Mouse (Mus musculus) lung, postnatal 10 days (tissue): ENCODE measurements around the gene Hmgb2.
"Not testable (repeated sequence)": the region's sequence is repeated elsewhere in the genome, so short reads cannot be mapped to it uniquely, and the experiment has no call there.

Source experiments
- DNase-seq: peaks from one replicate; pipeline ENCODE4 v3.0.0; 2021

The Hmgb2 gene

DNA sequence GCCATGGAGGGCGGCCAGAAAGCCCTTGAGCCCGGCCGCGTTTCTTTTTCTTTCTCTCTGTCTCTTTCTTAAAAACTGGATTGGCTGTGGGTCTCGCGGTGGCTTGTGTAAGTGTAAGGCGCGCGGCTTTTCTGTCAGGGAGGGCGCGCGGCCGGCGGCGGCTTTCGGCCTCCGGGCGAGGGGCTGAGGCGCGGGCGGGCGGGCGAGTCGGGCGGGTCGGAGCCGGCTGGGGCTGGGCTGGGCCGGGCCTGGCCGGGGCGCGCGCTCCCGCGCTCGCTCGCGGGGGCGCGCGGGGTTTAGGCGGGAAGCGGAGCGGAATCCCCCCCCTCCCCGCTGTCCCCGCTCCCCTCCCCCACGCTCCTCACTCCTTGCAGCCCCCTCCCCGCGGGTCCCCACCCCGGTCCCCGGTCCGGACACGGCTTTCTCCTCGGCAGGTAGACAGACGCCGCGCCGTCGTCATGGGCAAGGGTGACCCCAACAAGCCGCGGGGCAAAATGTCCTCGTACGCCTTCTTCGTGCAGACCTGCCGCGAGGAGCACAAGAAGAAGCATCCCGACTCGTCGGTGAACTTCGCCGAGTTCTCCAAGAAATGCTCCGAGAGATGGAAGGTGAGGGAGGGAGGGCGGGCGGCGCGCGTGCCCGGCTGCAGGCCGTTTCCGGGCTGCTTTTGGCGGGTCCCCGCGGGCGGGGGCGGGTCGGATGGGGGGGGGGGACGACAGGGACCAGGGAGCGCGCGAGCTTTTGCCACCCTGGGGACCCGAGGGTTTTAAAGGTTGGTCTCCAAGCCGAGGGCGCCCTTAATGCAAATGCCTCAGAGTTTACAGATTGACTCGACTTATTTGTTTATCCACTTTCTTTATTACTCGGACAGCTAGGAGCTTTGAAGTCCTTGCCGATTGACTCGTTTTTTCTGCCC lies 692 bp downstream of the Hmgb2 start:
- DNase-seq = peak; percentile 28

DNA sequence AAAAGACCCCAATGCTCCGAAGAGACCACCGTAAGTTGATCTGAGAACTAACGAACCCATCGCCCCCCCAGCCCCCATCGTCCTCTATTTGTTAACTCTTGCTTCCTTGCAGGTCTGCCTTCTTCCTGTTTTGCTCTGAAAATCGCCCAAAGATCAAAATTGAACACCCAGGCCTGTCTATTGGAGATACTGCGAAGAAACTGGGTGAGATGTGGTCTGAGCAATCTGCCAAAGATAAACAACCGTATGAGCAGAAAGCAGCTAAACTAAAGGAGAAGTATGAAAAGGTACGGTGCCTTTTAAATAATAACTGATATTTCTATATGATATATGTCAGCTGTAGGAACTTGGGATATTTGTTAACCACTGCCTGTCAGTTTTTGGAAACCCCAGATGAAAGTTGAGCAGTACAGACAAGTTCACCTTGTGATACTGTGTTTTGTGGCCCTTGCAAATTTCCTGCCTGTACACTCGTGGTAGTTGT lies 1.5 kb downstream of the Hmgb2 start:
- DNase-seq = not testable (repeated sequence)

DNA sequence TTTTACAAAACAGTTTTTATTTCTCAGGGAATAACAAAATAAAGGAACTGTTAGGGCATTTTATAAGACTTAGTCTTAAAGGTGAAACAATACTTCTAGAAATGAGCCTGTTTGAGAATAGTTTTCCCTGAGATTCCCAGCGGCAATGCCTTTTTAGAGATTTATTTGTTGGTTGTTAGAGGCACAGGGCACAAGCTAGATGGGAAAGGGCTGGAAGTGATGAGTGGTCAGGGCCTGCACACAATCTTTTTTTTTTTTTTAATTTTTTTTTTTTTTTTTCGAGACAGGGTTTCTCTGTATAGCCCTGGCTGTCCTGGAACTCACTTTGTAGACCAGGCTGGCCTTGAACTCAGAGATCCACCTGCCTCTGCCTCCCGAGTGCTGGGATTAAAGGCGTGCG lies 5.0 kb downstream of the Hmgb2 start:
- DNase-seq = not testable (repeated sequence)

DNA sequence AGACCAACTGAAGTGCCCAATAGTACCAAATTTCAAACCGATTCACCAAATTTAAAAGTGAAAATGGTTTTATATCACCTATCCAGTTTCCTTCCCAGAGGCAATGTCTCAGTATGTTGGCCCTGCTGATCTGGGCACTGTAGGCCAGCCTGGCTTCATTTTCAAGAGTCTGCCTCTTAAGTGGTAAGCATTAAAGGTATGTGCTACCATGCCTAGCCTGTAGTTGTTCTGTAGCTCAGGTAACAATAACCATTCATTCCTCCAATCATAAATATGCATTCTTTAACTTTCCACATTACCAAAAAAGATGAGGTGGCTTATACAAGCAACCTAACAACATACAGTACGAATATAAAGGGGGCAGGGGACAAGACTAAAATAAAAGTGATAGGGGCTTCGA lies 6.0 kb downstream of the Hmgb2 start:
- DNase-seq = no peak

DNA sequence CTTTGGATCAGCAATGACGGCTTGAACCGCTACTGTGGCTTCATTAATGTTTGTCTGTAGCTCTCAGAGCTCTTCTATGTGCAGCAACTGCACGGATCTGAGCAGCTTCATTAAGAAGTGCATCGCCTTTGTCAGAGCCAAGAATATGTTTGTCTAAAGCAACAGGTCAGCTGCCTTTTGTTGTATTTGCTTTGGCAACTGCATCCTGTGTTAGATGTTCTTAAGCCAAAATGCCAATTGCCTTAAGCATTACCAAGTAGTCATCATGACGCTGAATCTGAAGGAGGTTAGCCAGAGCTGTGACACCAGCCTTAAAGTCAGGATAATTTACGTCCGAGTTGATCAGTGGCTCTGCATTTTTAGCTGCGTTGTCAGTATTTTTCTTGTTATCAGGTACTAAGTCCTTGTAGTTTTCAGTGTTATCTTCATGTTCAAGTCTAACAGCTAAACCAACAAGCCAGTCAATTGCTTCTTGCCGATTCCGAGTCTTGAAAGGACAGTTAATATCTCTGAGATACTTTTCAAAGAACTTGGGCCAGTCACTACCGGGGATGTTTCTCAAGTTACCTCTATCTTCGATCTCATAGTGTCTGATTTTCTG lies 8.6 kb downstream of the Hmgb2 start:
- DNase-seq = no peak

DNA sequence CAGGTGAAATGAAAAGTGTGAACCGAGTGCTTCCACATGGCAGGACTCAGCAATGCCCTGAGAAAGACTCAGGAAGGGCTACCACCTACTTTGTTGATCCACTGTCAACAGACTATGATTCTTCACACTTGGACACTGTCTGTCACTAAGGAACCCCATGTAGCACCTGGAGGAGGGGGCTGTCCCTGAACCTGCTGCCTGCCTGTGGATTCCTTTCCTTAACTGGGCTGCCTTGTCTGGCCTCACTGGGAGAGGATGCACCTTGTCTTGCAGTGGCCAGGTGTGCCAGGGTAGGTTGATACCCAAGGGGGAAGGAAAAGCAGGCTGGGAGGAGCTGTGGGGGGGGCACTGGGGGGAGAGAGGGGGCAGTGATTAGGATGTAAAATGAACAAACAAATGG lies 16.3 kb downstream of the Hmgb2 start:
- DNase-seq = no peak

DNA sequence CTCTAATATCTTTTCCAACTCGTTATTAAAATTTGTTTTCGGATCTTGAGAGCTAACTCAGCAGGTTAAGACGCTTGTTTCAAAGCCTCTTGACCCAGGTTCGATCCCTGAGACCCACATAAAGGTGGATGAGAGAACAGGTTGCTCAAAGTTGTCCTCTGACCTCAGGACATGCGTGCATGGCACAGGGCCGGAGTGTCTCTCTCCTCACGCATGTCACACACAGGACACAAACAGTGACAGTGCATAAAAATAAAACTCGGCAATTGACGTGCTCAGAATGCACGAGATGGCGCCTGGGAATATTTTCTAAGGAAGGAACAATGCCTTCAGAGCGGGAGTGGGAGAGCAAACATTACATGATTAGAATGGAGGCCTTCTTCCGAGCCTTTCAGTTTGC lies 18.5 kb downstream of the Hmgb2 start:
- DNase-seq = no peak

DNA sequence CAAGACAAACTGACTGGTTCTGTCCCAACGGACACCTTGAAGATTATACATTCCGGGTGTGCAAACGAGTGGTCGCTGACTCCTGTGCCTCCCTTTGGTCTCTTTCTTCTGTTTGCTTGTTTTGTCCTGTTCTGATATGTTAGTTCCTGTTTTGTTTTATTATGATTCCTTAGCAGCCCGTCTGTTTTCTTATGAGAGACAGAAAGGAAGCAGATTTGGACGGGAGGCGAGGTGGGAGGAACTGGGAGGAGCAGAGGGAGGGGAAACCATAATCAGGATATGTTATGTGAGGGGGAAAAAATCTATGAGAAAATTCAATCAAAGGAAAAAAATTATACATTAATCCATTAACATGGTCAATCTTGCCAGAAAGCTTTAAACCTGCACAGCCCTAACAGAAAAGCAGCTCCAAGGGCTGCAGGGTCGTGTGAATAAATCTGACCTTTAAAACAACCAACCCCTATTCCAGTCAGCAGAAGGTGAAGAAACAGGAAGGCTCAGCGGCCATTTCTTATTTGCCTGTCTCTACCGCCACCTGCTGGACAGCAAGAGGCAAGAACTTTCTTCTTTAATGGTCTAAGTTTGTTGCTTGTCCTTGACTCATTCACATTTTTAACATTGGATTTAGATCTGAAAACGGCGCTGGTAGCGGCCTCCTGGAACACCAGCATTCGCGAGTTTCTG lies 19.1 kb downstream of the Hmgb2 start:
- peak; percentile 90 for DNase-seq

DNA sequence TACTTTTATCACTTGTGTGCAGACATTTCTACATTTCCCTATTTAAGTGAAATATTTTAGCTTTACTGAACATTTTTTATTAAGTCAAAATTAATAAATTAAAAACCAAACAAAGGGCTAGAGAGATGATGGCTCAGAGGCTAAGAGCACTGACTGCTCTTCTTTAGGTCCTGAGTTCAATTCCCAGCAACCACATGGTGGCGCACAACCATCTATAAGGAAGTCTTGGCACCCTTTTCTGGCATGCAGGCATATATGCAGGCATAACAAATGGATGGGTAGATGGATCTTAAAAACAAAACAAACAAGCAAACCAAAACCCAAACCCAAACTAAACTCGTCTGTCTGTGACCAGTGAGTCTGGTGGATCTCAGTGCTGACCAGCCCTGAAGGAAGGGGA lies 20.5 kb downstream of the Hmgb2 start:
- DNase-seq = no peak

DNA sequence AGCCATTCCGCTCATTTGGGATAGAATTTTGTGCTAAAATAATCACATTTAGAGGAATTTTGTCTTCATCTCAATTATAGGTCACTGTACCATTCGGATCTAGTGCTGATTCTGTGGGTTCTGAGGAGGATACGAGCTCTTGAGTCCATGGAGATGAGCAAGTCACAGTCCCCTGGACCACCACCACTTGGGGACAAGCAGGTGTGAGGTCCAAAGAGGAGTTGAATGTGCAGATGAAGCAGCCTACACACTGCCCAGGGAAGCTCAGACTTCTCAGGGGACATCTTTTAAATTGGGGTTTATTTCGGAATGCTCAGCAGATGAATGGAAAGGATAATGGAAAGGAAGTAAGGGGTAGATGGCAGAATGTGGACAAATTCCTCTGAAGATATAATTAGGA lies 21.4 kb downstream of the Hmgb2 start:
- DNase-seq = no peak

DNA sequence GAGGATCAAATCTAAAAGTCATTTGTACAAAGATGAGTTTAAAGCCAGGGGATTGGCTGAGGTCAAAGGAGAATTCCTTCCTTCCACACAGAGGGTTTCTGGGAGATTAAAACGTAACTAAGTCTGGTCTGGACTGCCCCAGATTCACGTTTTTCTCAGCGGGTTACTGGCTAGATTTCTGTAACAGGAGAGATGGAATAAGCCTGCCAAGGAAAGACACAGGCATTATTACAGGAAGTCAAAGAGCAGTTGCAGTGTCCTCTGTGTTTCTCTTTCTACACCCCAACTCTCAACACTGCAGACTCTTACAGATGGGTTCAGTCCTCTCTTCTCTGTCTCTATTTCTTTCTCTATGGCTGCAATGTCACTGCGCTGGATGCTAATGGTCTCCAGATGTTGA lies 22.8 kb downstream of the Hmgb2 start:
- no peak for DNase-seq

DNA sequence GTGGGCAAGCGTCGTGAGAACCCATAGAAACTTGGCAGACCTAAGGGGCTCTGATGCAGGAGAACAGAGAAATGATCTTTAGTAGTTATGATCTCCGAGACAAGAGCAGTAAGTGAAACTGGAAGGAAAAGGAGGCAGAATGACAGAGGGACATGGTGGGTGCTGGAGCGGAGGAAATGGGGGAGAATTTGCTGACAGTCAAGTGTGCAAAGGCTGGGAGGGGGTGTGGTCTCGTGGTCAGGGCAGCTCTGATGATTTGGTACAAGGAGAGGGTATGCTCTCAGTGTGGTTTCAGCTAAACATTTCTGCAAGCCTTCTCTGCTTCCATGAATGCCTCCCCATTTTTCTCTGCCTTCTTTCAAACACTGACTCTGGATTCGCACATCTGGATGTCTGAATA lies 24.5 kb downstream of the Hmgb2 start:
- DNase-seq = no peak

DNA sequence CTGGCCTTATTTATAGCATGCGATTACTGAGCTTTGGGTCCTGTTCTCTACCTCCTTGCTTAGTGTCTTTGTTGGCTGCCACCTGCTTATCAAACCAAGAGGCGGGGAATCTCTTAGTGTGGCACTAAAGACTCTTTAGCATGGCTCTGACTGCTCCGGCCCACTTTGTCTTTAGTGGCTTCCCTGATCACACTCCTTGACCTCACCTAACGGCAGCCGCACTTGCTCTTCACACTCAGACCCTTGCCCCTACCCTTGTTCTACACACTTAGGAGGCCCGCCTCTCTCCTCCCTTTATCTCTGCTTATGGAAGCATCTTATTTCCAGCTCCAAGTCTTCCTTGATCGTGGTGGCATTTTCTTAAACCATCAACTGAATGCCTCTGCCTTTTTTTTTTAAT lies 26.9 kb downstream of the Hmgb2 start:
- no peak for DNase-seq

DNA sequence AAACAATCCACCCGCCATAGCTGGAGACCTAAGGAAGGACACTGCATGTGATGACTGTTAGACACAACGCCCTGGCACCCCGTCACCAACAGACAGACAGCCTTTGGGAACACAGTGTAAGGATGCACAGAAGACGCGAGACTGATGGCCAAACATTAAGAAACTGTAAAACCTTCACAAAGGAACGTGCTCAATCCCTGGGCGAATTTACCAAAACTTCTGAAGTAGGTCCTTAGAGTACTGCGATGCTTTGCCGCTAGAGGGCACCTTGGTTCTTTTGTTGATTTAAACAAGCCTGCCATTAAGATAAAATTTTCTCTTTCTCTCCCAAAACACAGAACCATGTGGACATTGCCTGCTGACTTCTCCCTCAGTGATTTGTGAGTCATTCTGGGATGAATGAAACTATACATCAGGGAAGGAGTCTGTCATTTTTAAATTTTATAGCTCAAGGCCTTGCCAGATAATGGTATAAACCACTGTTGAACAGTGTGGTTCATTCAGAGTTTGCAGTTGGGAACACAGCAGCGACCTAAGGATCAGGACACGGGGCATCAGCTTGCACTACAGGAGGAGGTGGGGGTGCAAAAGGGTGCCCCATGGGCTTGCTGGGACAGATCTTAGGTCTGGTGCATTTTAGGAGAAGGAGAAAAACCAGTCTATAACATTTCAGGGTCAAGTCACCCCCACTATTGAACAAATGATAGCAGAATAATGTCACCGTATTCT lies 28.6 kb downstream of the Hmgb2 start:
- DNase-seq = peak; percentile 80

DNA sequence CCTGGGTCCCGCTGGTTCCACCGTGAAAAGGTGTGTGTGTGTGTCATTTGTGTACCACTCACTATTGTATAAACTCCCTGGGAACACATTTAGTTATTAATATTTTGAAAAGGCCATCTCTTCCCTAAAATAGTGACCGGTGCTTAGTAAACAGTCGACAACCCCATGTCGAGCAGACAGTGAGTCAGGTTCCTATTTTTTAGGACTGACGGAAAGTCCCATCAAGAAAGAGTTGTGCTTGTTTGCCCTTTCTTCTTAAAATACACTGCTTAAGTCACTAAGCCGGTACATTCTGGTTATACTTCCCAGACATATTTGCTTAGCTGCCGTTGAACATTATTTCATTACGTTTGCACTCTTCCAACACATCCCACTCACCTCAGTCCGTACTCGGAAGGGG lies 29.2 kb downstream of the Hmgb2 start:
- no peak for DNase-seq

DNA sequence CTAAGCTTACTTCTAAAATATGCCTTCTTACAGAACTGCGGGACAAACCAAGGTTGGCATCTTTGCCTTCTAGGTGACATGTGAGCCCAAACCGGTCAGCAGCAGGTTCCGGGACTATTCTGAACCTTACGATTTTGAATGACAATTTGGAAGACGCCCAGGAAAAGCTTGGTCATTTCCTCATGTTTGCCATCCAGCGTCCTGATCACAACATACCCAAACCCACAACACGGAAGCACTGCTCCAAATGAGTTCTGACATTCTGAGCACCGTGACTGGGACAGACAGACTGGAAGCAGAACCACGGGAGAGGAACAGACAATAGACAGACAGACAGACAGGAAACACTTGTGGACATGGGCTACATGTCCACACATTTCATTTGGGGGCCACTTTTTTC lies 29.7 kb downstream of the Hmgb2 start:
- peak; percentile 22 for DNase-seq

DNA sequence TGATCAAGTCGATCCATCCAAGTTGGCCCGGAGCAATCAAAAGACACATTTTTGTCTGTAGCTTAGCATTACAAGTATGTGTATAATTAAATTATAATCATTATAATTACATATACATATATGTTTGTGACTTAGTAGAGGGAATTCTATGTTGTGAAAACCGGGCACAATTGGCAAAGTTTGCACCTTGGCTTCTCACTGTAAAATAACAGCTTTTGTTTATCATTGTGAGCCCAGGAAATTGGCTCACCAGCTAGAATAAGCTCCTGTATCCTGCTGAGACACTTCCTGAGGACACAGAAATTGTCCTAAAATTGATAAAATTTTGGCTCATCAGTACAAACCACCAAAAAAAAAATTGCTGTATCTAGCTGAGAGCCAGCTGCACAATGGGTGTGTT lies 34.7 kb downstream of the Hmgb2 start:
- DNase-seq = no peak

DNA sequence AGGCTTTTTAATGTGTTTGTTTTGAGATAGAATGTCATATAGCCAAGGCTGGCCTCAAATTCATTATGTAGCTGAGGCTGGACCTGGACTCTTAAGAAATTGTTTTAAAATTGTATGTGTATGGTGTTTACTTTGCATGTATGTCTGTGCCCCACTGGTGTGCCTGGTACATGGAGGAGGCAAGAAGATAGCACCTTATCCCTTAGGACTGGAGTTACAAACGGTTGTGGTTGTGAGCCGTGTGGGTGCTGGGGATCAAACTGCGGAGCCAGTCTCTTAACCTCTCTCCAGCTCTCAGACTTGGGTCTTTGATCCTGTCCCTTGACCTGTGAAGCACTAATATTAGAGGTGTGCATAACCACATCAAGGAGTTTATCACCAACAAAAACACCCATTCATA lies 35.1 kb downstream of the Hmgb2 start:
- DNase-seq = no peak

DNA sequence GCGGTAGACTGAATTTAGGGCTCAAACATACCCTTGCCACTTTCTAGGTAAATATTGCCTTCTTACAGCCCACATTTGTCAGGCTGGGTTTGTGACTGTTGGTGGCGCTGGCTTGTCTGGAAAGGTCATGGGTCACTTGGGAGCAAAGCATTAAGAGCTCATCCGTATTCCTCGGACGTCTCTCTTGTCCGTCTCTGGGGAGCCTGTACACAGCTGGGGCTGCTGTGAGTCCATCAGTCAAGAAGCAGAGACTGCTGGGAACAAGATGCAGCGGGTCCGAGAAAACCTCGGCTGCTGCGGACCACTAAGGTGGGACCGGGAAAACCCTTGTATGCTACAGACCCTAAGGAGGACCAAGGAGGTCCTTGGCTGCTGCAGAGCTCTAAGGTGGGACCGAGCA lies 35.9 kb downstream of the Hmgb2 start:
- DNase-seq = no peak

DNA sequence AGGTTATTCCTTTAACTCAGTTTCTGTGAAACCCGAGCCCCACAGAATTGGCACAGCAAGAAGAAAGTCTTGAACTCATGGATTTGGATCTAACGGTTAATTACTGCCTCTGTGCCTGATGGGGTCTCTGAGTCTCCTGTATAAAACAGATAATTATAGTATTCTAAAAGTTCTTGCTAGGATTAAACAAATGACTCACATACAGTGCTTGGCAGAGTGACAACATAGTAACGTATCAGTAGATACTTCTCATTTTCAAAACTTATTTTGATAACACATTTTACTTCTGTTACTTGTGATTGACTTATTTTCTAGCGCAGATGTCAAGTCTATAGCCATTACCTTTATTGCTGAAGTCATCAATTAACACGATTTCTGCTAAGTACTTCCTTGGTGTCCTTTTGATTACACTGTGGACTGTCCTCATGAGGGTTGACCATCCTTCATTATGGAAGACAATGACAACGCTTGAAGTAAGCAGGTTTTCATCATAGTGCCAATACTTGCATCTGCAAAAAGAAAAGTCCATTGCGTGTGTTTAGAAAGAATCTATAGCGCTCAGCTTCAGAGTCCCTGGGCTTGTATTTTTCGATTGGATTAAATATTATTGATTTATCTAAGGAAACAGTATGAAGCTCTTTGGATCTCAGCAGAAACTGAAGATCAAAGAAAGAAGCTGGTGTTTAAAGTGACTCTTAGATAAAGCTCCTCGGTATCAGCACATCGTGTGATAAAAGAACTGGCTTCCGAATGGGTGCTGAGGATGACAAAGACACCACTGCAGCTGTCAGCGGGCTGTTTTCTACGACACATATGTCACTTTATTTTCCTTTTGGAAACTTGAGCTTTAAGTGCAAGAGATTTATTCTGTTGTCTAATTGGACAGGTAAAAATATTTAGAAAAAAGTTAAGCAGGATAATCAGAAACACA lies 40.7 kb downstream of the Hmgb2 start:
- DNase-seq = no peak

DNA sequence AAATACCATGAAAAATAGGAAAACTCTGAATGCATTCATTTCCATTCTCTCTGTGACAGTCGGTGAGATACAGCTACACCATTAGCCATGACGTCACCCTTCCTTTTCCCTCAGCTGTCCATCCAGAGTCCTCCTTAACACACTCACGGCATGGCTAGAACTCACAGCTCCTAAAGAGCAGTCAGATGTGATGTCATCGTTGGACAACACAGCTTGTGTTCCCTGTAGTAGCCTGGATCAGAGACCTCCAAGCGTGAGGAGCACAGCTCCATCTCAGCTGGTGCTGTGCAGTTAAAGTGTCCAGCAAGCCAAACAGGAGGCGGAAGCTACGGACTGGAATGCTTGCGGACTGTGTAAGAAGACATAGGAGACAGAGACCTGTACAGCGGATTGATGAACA lies 49.2 kb downstream of the Hmgb2 start:
- no peak for DNase-seq

DNA sequence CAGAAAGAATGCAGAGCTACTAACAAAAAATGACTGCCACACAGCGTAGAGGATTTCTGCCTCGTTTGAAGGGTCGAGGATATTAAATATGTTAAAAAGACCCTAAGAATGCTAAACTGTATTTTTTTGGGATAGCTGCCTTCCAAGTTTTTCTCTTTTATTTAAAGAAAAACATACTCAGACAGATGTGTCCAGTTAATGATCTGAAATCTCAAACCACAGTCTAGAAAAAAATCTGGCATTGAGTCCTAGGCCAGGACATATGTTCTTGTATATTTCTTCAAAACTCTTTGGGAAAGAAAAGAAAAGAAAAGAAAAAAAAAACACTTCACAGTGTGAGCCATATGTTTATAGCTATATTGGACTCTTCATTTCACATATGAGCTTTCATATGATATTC lies 51.0 kb downstream of the Hmgb2 start:
- no peak for DNase-seq
